Mouse (Mus musculus) neural tube, embryonic 11.5 days (tissue): Measurements from ENCODE around the gene Zbtb6. TPM values are rescaled to one million over a fixed set of nuclear protein-coding genes. Genes with fewer than 3 reads are reported as not detected.
A peak's percentile ranks its signal among the peaks of the same experiment; 100 is the strongest.

Experiments used
- ATAC-seq: fragments of 200-750 bp; cut with Nextera tagmentation; 2 replicates; pipeline ENCODE4 v1.8.0; 2017; ENCODE audit warnings: moderate number of reproducible peaks, mild to moderate bottlenecking, moderate TSS enrichment, moderate library complexity; ENCODE audit not compliant: insufficient read depth, low FRiP score, low TSS enrichment
- DNase-seq: peaks from one replicate; pipeline ENCODE4 v3.0.0-alpha.2; 2015; ENCODE audit warnings: low spot score
- H3K27ac ChIP-seq: fragments of 300-500 bp; sonication (generic); 2 replicates; pipeline ENCODE4 v1.5.1; 2014; ENCODE audit warnings: low read depth, mild to moderate bottlenecking, low read length
- H3K27me3 ChIP-seq: fragments of 300-500 bp; sonication (generic); 2 replicates; pipeline ENCODE4 v1.6.1; 2014; ENCODE audit warnings: mild to moderate bottlenecking, low read length, mixed read lengths; ENCODE audit not compliant: control insufficient read depth, insufficient read depth
- H3K36me3 ChIP-seq: fragments of 300-500 bp; sonication (generic); 2 replicates; pipeline ENCODE4 v1.6.1; 2014; ENCODE audit warnings: mild to moderate bottlenecking, low read length, moderate library complexity, mixed read lengths; ENCODE audit not compliant: control insufficient read depth, insufficient read depth
- H3K4me1 ChIP-seq: fragments of 300-500 bp; sonication (generic); 2 replicates; pipeline ENCODE4 v1.6.1; 2014; ENCODE audit warnings: low read length, mixed read lengths; ENCODE audit not compliant: control insufficient read depth, insufficient read depth
- H3K4me2 ChIP-seq: fragments of 300-500 bp; sonication (generic); 2 replicates; pipeline ENCODE4 v1.6.1; 2014; ENCODE audit warnings: low read depth, mild to moderate bottlenecking, moderate library complexity
- H3K4me3 ChIP-seq: fragments of 300-500 bp; sonication (generic); 2 replicates; pipeline ENCODE4 v1.5.1; 2014; ENCODE audit warnings: low read depth, low read length
- H3K9ac ChIP-seq: fragments of 300-500 bp; sonication (generic); 2 replicates; pipeline ENCODE4 v1.6.1; 2014; ENCODE audit warnings: mild to moderate bottlenecking, low read length
- H3K9me3 ChIP-seq: fragments of 300-500 bp; sonication (generic); 2 replicates; pipeline ENCODE4 v1.6.1; 2016; ENCODE audit warnings: low read length; ENCODE audit not compliant: control insufficient read depth
- WGBS: fragments of 180-500 bp; shearing (Covaris S2); extraction: QIAGEN DNeasy Blood & Tissue Kit; methylation state at CpG from one replicate; pipeline ENCODE4 v1.1.7; 2014; 5-methylcytosine and 5-hydroxymethylcytosine counted together
- polyA plus RNA-seq: library from polyadenylated mRNA; unstranded; fragments of >200 nt; fragmentation: Nextera tagmentation; extraction: Ambion mirVana; gene quantifications from 2 replicates; pipeline ENCODE4 v1.2.1, GENCODE M21; 2014

Gene Zbtb6
- polyA plus RNA-seq = 7.1 and 7.7 TPM in 2 replicates

DNA sequence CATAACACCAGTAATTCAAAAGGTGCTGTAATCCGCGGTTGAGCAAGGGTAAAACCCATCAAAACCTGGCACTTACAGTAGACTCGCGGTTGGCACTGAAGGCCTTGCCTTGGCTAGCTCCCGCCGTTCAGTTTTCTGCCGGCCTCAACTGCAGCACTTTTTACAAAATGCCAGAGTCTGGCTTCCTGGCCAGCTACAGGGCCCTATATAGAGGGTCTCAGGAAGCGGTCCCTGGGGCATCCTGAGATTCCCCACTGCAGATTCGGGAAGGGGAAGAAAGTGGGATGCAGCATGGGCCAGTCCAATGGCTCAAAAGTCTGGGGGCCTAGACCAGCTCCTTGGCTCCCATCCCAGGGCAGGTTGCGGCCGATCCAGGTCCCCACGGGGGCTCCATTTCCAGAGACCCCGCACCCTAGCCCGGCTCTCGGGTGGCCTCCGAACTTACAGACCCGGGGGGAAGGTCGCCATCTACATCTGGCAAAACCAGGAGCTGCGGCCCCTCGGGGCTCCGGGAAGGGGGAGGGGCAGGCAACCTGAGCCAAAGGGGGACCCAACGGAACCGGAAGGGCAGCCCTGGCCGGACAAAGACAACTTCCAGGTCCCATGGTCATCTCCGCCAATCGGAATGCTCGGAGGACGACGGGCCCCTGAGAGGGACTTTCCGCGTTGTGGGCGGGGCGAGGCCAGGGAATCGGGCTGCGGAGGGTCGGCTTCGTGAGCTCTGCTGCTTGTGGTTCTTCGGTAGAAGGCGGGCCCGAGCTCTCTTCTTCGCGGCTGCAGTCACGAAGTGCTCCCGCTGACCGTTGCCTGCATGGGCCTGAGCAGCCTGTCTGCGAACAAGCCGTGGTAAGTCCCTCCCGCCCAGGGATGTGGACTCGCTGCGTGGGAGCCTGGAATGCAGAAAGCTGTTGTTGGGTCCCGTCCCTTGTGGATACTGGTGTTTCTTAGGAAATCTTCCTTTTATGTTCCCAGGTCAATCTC, at the start of gene Zbtb6, which contains the start of the genes Zbtb26 and Rabgap1:
TSS of gene Zbtb6 (minus strand) at position 561 of the 981 bp plus-strand sequence.
TSS of gene Zbtb26 (minus strand) at position 525 of the 981 bp plus-strand sequence.
TSS of gene Rabgap1 (plus strand) at position 669 of the 981 bp plus-strand sequence.
- Histone ChIP-seq H3K27ac (peak within 1 kb of the TSS; percentile 81), H3K36me3 (no peaks in the 10 kb centered on the region), H3K9ac (peak within 1 kb of the TSS; percentile 85), H3K4me1 (peaks cover 3% of the 10 kb centered on the region; the same call in 1 of the 2 replicates), H3K4me2 (peak within 1 kb of the TSS; percentile 77), H3K4me3 (peak within 1 kb of the TSS; percentile 76), H3K9me3 (no peaks in the 10 kb centered on the region), H3K27me3 (no peaks in the 10 kb centered on the region)
- ATAC-seq = peak; percentile 99
- peak; percentile 96 for DNase-seq
- WGBS = under 1% methylated on average over 51 of the region's 51 CpGs

GRCm38 (mm10) chr2:37488956-37489355, 46.0 kb upstream of the Zbtb6 start:
- H3K27ac ChIP-seq = no peak overlapping the region
- no peaks in the 10 kb centered on the region for H3K4me1 ChIP-seq
- ATAC-seq (no peak), DNase-seq (no peak)
- no peak overlapping the region for H3K4me2 ChIP-seq
- H3K9ac ChIP-seq = no peak overlapping the region
- H3K36me3 ChIP-seq = peaks cover 9% of the 10 kb centered on the region
- no peak overlapping the region for H3K4me3 ChIP-seq
- H3K9me3 ChIP-seq = no peaks in the 10 kb centered on the region
- WGBS = 95% methylated on average over 2 of the region's 2 CpGs
- H3K27me3 ChIP-seq = no peaks in the 10 kb centered on the region

- H3K27me3 ChIP-seq = no peaks in the 10 kb centered on the region
- no peaks in the 10 kb centered on the region for H3K9me3 ChIP-seq
- no peak for DNase-seq
- no peak overlapping the region for H3K4me3 ChIP-seq
- H3K4me2 ChIP-seq = no peak overlapping the region
- no peak overlapping the region for H3K9ac ChIP-seq
- no peaks in the 10 kb centered on the region for H3K4me1 ChIP-seq
- H3K27ac ChIP-seq = no peak overlapping the region
- 0 out of 2 replicates have a peak, but pooled peaks cover 4% of the 10 kb centered on the region for H3K36me3 ChIP-seq
- no peak for ATAC-seq
Observed at GRCm38 (mm10) chr2:37486408-37486807, 43.4 kb upstream of the Zbtb6 start.

- H3K9ac ChIP-seq = no peak overlapping the region
- no peak overlapping the region for H3K4me3 ChIP-seq
- ATAC-seq (no peak), DNase-seq (no peak)
- H3K27me3 ChIP-seq = no peaks in the 10 kb centered on the region
- no peak overlapping the region for H3K27ac ChIP-seq
- H3K4me1 ChIP-seq = no peaks in the 10 kb centered on the region
- WGBS = 86% methylated on average over 1 of the region's 1 CpGs
- H3K4me2 ChIP-seq = no peak overlapping the region
- no peaks in the 10 kb centered on the region for H3K9me3 ChIP-seq
- H3K36me3 ChIP-seq = 0 out of 2 replicates have a peak, but pooled peaks cover 4% of the 10 kb centered on the region
Observed at GRCm38 (mm10) chr2:37485370-37485769, 42.4 kb upstream of the Zbtb6 start.

GRCm38 (mm10) chr2:37484165-37484564, 41.2 kb upstream of the Zbtb6 start:
- no peaks in the 10 kb centered on the region for H3K4me1 ChIP-seq
- H3K27ac ChIP-seq = no peak overlapping the region
- H3K27me3 ChIP-seq = no peaks in the 10 kb centered on the region
- WGBS = 85% methylated on average over 2 of the region's 2 CpGs
- H3K4me2 ChIP-seq = no peak overlapping the region
- H3K9ac ChIP-seq = no peak overlapping the region
- H3K4me3 ChIP-seq = no peak overlapping the region
- H3K9me3 ChIP-seq = no peaks in the 10 kb centered on the region
- ATAC-seq = no peak
- H3K36me3 ChIP-seq = 0 out of 2 replicates have a peak, but pooled peaks cover 4% of the 10 kb centered on the region
- no peak for DNase-seq

DNA sequence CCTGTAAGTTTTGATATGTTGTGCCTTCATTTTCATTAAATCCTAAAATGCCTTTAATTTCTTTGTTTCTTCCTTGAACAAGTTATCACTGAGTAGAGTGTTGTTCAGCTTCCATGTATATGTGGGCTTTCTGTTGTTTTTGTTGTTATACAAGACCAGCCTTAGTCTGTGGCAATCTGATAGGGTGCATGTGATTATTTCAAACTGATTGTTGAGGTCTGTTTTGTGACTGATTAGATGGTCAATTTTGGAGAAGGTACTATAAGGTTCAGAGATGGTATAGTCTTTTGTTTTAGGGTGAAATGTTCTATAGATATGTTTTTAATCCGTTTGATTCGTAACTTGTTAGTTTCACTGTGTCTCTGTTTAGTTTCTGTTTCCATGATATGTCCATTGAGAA, 37.1 kb upstream of the Zbtb6 start:
- no peaks in the 10 kb centered on the region for H3K27me3 ChIP-seq
- DNase-seq = no peak
- no peaks in the 10 kb centered on the region for H3K4me1 ChIP-seq
- WGBS = 97% methylated on average over 2 of the region's 2 CpGs
- H3K27ac ChIP-seq = no peak overlapping the region
- no peak overlapping the region for H3K4me3 ChIP-seq
- peaks cover 10% of the 10 kb centered on the region for H3K36me3 ChIP-seq
- no peak overlapping the region for H3K4me2 ChIP-seq
- no peaks in the 10 kb centered on the region for H3K9me3 ChIP-seq
- no peak for ATAC-seq
- no peak overlapping the region for H3K9ac ChIP-seq

- DNase-seq (no peak), ATAC-seq (no peak)
- no peaks in the 10 kb centered on the region for H3K4me1 ChIP-seq
- no peak overlapping the region for H3K4me2 ChIP-seq
- H3K36me3 ChIP-seq = peaks cover 10% of the 10 kb centered on the region
- H3K9ac ChIP-seq = no peak overlapping the region
- no peak overlapping the region for H3K4me3 ChIP-seq
- H3K9me3 ChIP-seq = no peaks in the 10 kb centered on the region
- H3K27me3 ChIP-seq = no peaks in the 10 kb centered on the region
- no peak overlapping the region for H3K27ac ChIP-seq
Observed at GRCm38 (mm10) chr2:37479559-37479958, 36.6 kb upstream of the Zbtb6 start.

DNA sequence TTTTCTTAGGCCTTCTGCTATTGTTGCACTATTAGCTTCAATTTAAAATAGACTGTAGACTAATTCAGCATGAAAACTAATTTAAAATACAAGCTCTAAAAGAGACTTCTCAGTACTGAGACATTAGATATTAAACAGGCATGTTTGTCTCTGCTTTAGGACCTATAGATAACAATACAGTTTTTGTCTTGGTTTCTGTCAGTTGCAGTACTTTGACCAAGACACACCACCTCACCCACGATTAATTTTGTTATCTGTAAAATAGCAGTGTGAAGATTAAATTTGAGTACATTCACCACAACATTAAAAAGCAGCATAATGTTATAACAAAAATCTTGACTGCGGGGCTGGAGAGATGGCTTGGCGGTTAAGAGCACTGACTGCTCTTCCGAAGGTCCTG, 23.3 kb upstream of the Zbtb6 start:
- H3K4me3 ChIP-seq = no peak overlapping the region
- H3K27ac ChIP-seq = no peak overlapping the region
- H3K4me1 ChIP-seq = no peaks in the 10 kb centered on the region
- WGBS = 96% methylated on average over 4 of the region's 4 CpGs
- no peak overlapping the region for H3K4me2 ChIP-seq
- ATAC-seq (no peak), DNase-seq (no peak)
- H3K9me3 ChIP-seq = no peaks in the 10 kb centered on the region
- H3K36me3 ChIP-seq = 0 out of 2 replicates have a peak, but pooled peaks cover 2% of the 10 kb centered on the region
- H3K27me3 ChIP-seq = no peaks in the 10 kb centered on the region
- H3K9ac ChIP-seq = no peak overlapping the region

DNA sequence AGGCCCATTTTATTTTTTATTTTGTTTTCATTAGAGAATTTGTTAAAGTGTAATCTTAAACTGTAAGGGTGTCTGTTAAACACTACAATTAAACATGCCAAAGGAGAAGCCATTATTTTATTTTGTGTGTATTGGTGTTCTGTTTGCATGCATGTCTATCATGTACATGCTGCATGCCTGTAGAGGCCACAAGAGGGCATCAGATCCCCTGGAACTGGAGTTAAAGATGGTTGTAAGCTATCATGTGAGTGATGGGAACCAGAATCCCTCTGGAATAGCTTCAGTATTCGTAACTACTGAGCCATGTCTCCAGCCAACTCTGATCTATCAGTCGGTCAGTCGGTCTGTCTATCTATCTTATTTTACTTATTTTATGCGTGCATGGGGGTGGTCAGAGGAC, 17.7 kb upstream of the Zbtb6 start:
- Histone ChIP-seq H3K27ac (no peak overlapping the region), H3K4me2 (no peak overlapping the region), H3K9me3 (no peaks in the 10 kb centered on the region), H3K36me3 (no peaks in the 10 kb centered on the region), H3K4me1 (no peaks in the 10 kb centered on the region), H3K4me3 (no peak overlapping the region), H3K27me3 (no peaks in the 10 kb centered on the region), H3K9ac (no peak overlapping the region)
- ATAC-seq (no peak), DNase-seq (no peak)
- 95% methylated on average over 4 of the region's 4 CpGs for WGBS
